Mouse (Mus musculus) lung, adult 2 months (tissue): ENCODE measurements around the gene 1700020L24Rik.

ENCODE experiments used
- CTCF ChIP-seq: fragments of 200-500 bp; IDR thresholded peaks from 2 replicates; pipeline ENCODE4 v1.5.1; 2011; ENCODE audit warnings: mild to moderate bottlenecking, low read length, control low read depth; ENCODE audit not compliant: insufficient read depth
- POLR2A ChIP-seq: fragments of 200-500 bp; IDR thresholded peaks from 2 replicates; pipeline ENCODE4 v1.6.1; 2011; ENCODE audit warnings: low read depth, mild to moderate bottlenecking, control low read depth, low read length, borderline replicate concordance; ENCODE audit errors: extremely low read depth

GRCm38 (mm10) chr11:83472324-83473234 lies 35.1 kb downstream of the 1700020L24Rik start, which contains the start of gene Taf15:
- TF ChIP-seq POLR2A (peak; percentile 76; the same call in 1 of the 2 replicates), CTCF (peak; percentile 63)
